Mouse (Mus musculus): ENCODE data around the gene Cacna1e. TPM values are rescaled to one million over a fixed set of nuclear protein-coding genes. Genes with fewer than 3 reads are reported as not detected.

The Cacna1e gene
- total and polyA plus RNA-seq, 3 experiments: not detected

- Histone ChIP-seq H3K9me3 (replicated peaks; ENCODE audit: insufficient read depth, low read length) (no peaks in the 10 kb centered on the region), H3K4me1 (ENCODE audit: control insufficient read depth in 1 of 2, insufficient read depth in 2 of 2, low read length in 2 of 2) (no peaks in the 10 kb centered on the region), H3K4me3 (ENCODE audit: control insufficient read depth in 1 of 2, insufficient read depth in 1 of 2, low read depth in 2 of 2, low read length in 2 of 2) (no peak overlapping the region), H3K36me3 (ENCODE audit: control insufficient read depth in 1 of 2, insufficient read depth in 2 of 2, low read length in 2 of 2) (no peaks in the 10 kb centered on the region), H3K27me3 (ENCODE audit: control insufficient read depth in 1 of 2, insufficient read depth in 2 of 2, low read length in 2 of 2) (no peaks in the 10 kb centered on the region; a peak in 1 of 4 replicates), H3K79me2 (ENCODE audit: control insufficient read depth, insufficient read depth, low read length, poor library complexity) (no peaks in the 10 kb centered on the region), H3K27ac (ENCODE audit: control insufficient read depth, low read depth, low read length) (no peak overlapping the region), H3K9ac (ENCODE audit: control insufficient read depth, low read depth, low read length, poor library complexity, severe bottlenecking) (no peak overlapping the region)
- DNase-seq (ENCODE audit: low read depth, low spot score): no peak
- no peak for TF ChIP-seq ZNF384 (IDR thresholded peaks at IDR 0.05; ENCODE audit: low read depth, low read length)
- no peak for TF ChIP-seq MAX (IDR thresholded peaks at IDR 0.05; ENCODE audit: low read length)
- TF ChIP-seq POLR2AphosphoS2 (IDR thresholded peaks at IDR 0.05; ENCODE audit: low read length): no peak
- TF ChIP-seq GABPA (IDR thresholded peaks at IDR 0.05; ENCODE audit: low read depth, low read length): no peak
- no peak for TF ChIP-seq MEF2A (IDR thresholded peaks at IDR 0.05; ENCODE audit: extremely low read depth, insufficient replicate concordance, low read depth, low read length, poor library complexity, severe bottlenecking)
- no peak for TF ChIP-seq ZKSCAN1 (IDR thresholded peaks at IDR 0.05; ENCODE audit: low read depth, low read length)
- TF ChIP-seq RAD21 (IDR thresholded peaks at IDR 0.05; ENCODE audit: low read depth, low read length): no peak
- TF ChIP-seq USF2 (IDR thresholded peaks at IDR 0.05; ENCODE audit: borderline replicate concordance in 1 of 2, insufficient read depth in 1 of 2, low read depth in 1 of 2, low read length in 2 of 2): no peak
- no peak for TF ChIP-seq RCOR1 (IDR thresholded peaks at IDR 0.05; ENCODE audit: low read depth, low read length)
Observed at GRCm38 (mm10) chr1:154653951-154654350, 230.3 kb downstream of the Cacna1e start.

GRCm38 (mm10) chr1:154646156-154646950, 237.9 kb downstream of the Cacna1e start:
- Histone ChIP-seq H3K4me1 (ENCODE audit: control insufficient read depth in 1 of 2, insufficient read depth in 2 of 2, low read length in 2 of 2) (no peaks in the 10 kb centered on the region), H3K27me3 (ENCODE audit: control insufficient read depth in 1 of 2, insufficient read depth in 2 of 2, low read length in 2 of 2) (no peaks in the 10 kb centered on the region), H3K9me3 (replicated peaks; ENCODE audit: insufficient read depth, low read length) (no peaks in the 10 kb centered on the region), H3K9ac (ENCODE audit: control insufficient read depth, low read depth, low read length, poor library complexity, severe bottlenecking) (no peak overlapping the region), H3K79me2 (ENCODE audit: control insufficient read depth, insufficient read depth, low read length, poor library complexity) (no peaks in the 10 kb centered on the region), H3K27ac (ENCODE audit: control insufficient read depth, low read depth, low read length) (no peak overlapping the region), H3K4me3 (ENCODE audit: control insufficient read depth in 1 of 2, insufficient read depth in 1 of 2, low read depth in 2 of 2, low read length in 2 of 2) (no peak overlapping the region), H3K36me3 (ENCODE audit: control insufficient read depth in 1 of 2, insufficient read depth in 2 of 2, low read length in 2 of 2) (no peaks in the 10 kb centered on the region)
- no peak for DNase-seq (ENCODE audit: low read depth, low spot score)
- TF ChIP-seq ZC3H11A (IDR thresholded peaks at IDR 0.05; ENCODE audit: low read depth, low read length) (no peak), POLR2AphosphoS2 (IDR thresholded peaks at IDR 0.05; ENCODE audit: low read length) (no peak), NELFE (IDR thresholded peaks at IDR 0.05; ENCODE audit: low read depth, low read length) (no peak), RCOR1 (IDR thresholded peaks at IDR 0.05; ENCODE audit: low read depth, low read length) (no peak), ZNF384 (IDR thresholded peaks at IDR 0.05; ENCODE audit: low read depth, low read length) (no peak), GATA1 (IDR thresholded peaks at IDR 0.05; ENCODE audit: low read depth, low read length) (no peak), HCFC1 (IDR thresholded peaks at IDR 0.05; ENCODE audit: low read depth, low read length) (no peak), EP300 (IDR thresholded peaks at IDR 0.05; ENCODE audit: low read depth in 1 of 2, low read length in 2 of 2) (no peak)
